8 mouse cellular contexts compared by ENCODE assay signal in the genomic region with DNA sequence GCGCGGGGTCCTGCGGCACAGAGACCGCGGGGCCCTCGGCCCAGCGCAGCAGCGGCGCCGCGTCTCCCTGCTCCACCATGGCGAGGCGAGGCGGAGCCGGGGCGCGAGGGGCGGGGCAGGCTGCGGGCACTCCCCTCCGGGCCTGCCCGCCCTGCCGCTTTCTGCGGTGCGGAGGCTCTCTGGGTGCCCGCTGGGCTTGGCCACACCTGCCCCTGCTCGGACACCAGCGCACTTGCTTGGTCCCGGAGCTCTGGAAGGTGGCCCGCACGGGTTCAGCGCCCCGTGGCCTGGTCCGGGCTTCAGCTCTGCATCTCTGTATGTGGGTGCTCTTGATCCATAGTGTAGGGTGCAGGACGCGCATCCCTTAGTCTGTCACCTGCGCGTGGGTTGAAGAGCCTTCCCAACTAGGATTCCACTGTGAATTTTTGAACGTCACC. TPM values are rescaled to one million over a fixed set of nuclear protein-coding genes. Genes with fewer than 3 reads are reported as not detected.
DNase-seq lines count a peak whose midpoint lies in the region; ATAC-seq lines count a peak whose summit lies in the region.

E330009J07Rik (minus strand) TSS at position 89 of the 437 bp plus-strand sequence.

- intact Hi-C loops in heart, postnatal 25 days (cut with DNase I), result loop anchor here (2.0 kb wide), 1 partner anchor 35 kb away; the partner anchor contains the start of gene Ssbp1

- no peaks in the 10 kb centered on the region for H3K9me3 ChIP-seq in forebrain, embryonic 15.5 days
- H3K9me3 ChIP-seq in lung, embryonic 15.5 days, result no peaks in the 10 kb centered on the region

- peaks cover 74% of the 10 kb centered on the region for H3K4me1 ChIP-seq in forebrain, embryonic 15.5 days
- peaks cover 11% of the 10 kb centered on the region for H3K4me1 ChIP-seq in lung, embryonic 15.5 days

- H3K36me3 ChIP-seq in forebrain, embryonic 15.5 days, result no peaks in the 10 kb centered on the region
- H3K36me3 ChIP-seq in lung, embryonic 15.5 days, result no peaks in the 10 kb centered on the region

- peak within 1 kb of the TSS; percentile 71 for H3K4me3 ChIP-seq in forebrain, embryonic 15.5 days
- H3K4me3 ChIP-seq in lung, embryonic 15.5 days, result peak within 1 kb of the TSS; percentile 91

- H3K4me2 ChIP-seq in forebrain, embryonic 15.5 days (replicated peaks), result peak within 1 kb of the TSS; percentile 78
- H3K4me2 ChIP-seq in lung, embryonic 15.5 days, result peak within 1 kb of the TSS; percentile 93

- peak within 1 kb of the TSS; percentile 90 for H3K9ac ChIP-seq in forebrain, embryonic 15.5 days (replicated peaks)
- H3K9ac ChIP-seq in lung, embryonic 15.5 days, result peak within 1 kb of the TSS; percentile 83

- H3K27ac ChIP-seq in forebrain, embryonic 15.5 days (replicated peaks), result peak within 1 kb of the TSS; percentile 97
- H3K27ac ChIP-seq in lung, embryonic 15.5 days, result peak within 1 kb of the TSS; percentile 71

- H3K27me3 ChIP-seq in forebrain, embryonic 15.5 days, result no peaks in the 10 kb centered on the region
- H3K27me3 ChIP-seq in lung, embryonic 15.5 days, result peaks cover 12% of the 10 kb centered on the region; the same call in 1 of the 2 replicates

- WGBS in forebrain, embryonic 15.5 days, result 1% methylated on average over 38 of the region's 38 CpGs
- WGBS in lung, embryonic 15.5 days, result under 1% methylated on average over 38 of the region's 38 CpGs

- peak; percentile 86 for ATAC-seq in forebrain, embryonic 15.5 days (replicated peaks)
- peak; percentile 93 for ATAC-seq in lung, embryonic 15.5 days (ENCODE audit: borderline replicate concordance, extremely low read depth, low FRiP score, low TSS enrichment)

- DNase-seq in CD8-positive naive resting alpha-beta T cell, adult 2 months (ENCODE audit: low read depth in 2 of 2, low spot score in 2 of 2), result peak; percentile 65 to 78
- peak; percentile 44 for DNase-seq in c-Kit-positive CD71-positive TER-119-negative erythroid progenitor cells, embryonic 14.5 days (ENCODE audit: low read depth)
- peak; percentile 59 for DNase-seq in heart, postnatal 25 days (ENCODE audit: low spot score)
- peak; percentile 60 to 78 for DNase-seq in layer of hippocampus, adult 8-10 months (ENCODE audit: low spot score in 2 of 2)
- DNase-seq in ovary, postnatal 10 days (ENCODE audit: low spot score), result peak; percentile 69
- peak; percentile 71 for DNase-seq in thymus, postnatal 0 days (ENCODE audit: low spot score)

RNA-seq across cellular contexts. Expression of gene E330009J07Rik, which starts in this region (rescaled TPM):
- polyA plus RNA-seq in forebrain, embryonic 15.5 days (2015; fragmentation: Nextera tagmentation; extraction: Ambion mirVana), result 52.5 and 53.8 TPM in 2 replicates
- total RNA-seq in heart, postnatal 25 days (2021), result 1 to 10 TPM; 2.7 to 4.0 TPM
- total RNA-seq in layer of hippocampus, adult 8-10 months (2022), result 10 to 100 TPM; 40.4 to 53.1 (median 45.7) TPM
- polyA plus RNA-seq in lung, embryonic 15.5 days (2015; fragmentation: Nextera tagmentation; extraction: Ambion mirVana), result 11.2 and 13.3 TPM in 2 replicates
- 16.0 and 17.6 TPM in 2 replicates for polyA plus RNA-seq in thymus, postnatal 0 days (2015; fragmentation: Nextera tagmentation; extraction: Ambion mirVana)

Comparison
In these comparisons a context has a peak if more than half of its experiments do, and no peak if none do; other contexts are left out.
1. Peak in every context shown above with its lines: DNase-seq, ATAC-seq, H3K4me3 ChIP-seq and H3K27ac ChIP-seq.
2. RNA of gene E330009J07Rik (total RNA-seq): 40.4 to 53.1 TPM in layer of hippocampus, adult 8-10 months; 2.7 to 4.0 TPM in heart, postnatal 25 days; every median in the first group is over 4 times any median in the second.